Mouse (Mus musculus) right cerebral cortex, postnatal 36 days (tissue): ENCODE data around the gene 1600014C23Rik.
A peak's percentile ranks its signal among the peaks of the same experiment; 100 is the strongest.

ENCODE experiments used
- DNase-seq, 2 experiments: peaks; one replicate each; pipeline ENCODE4 v3.0.0; 2022; ENCODE audit warnings: low spot score in 2 of 2, mixed read lengths in 1 of 2

1600014C23Rik gene

DNA sequence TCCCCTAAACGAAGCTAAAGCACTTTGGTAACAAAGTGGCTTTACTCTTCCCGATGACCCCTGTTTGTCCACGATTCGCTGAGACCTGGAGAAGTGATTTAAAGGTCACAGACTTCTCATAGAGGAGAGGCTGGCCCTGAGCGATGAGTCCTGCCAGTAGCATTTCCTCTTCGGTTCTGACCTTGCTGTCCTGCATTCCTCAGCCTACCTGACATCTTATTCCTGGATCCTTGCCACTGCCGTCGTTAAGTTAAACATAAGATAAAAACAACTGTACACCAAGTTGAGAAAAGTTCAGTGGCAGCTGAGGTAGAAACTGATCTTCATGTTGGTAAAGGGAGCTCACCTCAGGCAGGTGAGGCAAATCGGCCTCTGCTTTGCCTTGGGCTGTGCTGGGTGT lies 44.5 kb downstream of the 1600014C23Rik start:
- no peak for DNase-seq

DNA sequence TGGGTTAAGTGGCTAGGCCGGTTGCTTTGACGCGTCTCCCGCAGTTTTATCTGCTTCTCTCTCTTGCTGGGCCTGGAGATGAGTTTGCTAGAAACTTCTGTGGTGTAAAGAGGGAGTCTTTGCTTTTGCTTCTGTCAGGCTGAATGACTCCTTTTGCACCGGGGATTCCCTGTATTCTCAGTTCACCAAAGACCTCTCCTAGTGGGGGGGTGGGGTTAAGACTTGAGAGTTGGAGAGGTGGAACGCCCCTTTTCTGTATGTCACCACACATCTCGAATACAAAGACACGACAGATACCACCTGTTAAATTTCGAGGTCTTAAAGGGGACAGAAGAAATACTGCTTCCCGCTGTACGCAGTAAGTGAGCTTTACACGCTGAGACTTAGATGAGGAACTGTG lies 46.9 kb downstream of the 1600014C23Rik start, which contains the start of gene Tmem63b:
Tmem63b (minus strand) TSS at position 190 of the 400 bp plus-strand sequence.
- DNase-seq, result no peak

DNA sequence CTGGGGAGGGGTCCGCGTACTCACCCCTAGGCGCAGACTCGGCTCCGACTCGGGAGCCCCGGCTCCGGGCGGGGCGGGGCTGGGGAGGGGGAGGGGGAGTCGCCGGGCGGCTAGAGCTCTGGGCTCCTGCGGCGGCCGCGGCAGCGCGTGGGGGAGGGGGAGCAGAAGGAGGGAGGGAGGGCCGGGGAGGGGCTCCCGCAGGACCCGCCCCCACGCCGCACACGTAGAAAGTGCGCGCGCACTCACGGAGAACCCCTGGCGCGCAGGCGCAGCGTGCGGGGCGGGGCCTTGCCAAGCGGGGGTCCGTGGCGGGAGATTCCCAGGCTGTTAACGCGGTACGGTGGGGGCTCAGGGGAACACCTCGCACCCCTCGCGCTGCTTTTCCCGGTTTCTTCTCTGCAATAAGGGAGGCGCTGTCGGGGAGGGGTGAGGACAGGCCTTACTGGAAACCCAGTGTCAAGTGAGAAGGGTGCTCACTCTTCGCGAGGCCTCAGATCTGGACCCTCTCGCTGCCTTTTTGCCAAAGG lies 47.5 kb downstream of the 1600014C23Rik start, which contains the start of gene Mrpl14:
Mrpl14 (plus strand) TSS at position 230 of the 527 bp plus-strand sequence.
- peak; percentile 85 to 86 for DNase-seq

DNA sequence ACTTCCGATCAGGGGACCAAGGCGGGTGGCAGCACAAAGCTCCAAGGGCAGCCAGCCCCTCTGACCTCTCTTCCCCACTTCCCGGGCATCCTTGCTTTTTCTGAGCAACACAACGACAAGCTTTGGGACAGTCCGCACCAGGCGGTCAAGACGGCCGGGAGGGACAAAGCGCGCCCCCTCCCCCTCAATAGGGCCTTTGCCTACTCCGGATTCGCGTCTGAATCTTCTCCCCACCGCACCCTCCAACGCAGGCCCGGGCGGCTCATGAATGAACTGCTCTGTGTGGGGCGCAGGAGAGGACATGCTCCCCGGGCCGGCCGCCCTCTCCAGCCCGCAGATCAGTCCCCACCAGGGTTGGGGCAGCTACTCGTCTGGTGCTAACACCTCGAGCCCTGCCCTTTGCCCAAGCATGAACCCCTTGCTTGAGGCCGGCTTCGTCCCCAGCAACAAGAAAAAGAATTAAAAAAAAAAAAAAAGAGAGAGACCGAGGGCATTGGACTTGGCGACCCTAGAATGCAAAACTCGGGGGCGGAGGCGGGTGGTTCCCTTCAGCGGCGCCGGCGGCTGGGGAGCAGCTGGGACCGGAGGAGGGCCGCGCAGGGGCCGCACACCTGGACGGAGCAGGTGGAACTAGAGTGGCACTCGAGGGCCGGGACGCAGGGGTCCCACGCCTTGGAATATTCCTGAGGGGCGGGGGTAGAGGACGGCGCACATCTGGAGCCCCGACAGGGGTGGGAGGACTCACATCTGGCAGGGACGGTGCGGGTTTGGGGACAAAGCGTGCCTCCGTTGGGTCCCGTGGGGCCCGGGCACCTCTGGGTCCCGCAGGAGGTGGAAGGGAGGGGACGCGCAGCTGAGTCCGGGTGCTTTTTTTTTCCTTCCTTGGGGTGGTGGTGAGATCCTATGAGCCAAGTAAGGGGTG lies 48.2 kb downstream of the 1600014C23Rik start:
- DNase-seq, result no peak

DNA sequence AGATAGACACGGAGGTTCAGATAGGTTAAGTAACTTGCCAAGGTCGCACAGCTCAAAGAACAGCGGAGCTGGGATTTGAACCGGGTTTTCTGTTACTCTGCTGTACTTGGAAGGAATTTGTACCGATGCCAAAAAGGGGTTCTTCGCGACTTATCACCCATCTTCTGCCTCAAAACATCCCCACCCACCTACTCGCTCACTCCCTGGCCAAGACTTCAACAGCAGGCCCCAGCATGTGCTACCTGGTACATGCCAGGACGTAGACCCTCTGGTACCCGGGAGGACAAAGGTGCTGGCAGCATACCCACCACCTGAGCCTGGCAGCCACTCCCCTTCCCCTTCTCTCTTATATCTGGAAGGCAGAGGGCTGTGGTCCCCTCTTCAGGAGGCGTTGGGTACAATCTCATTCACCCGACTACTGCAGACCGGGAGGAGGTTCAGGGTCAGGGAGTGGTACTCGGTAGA lies 48.9 kb downstream of the 1600014C23Rik start:
- DNase-seq, result no peak
